Mouse (Mus musculus): ENCODE data around the gene Met.

Met gene

GRCm38 (mm10) chr6:17463434-17464280 is at the start of gene Met:
Met (plus strand) TSS chr6:17463800.
- DNase-seq = peak; percentile 67 to 82

GRCm38 (mm10) chr6:17418226-17418625 is 45.4 kb upstream of the Met start:
- no peak for DNase-seq

DNA sequence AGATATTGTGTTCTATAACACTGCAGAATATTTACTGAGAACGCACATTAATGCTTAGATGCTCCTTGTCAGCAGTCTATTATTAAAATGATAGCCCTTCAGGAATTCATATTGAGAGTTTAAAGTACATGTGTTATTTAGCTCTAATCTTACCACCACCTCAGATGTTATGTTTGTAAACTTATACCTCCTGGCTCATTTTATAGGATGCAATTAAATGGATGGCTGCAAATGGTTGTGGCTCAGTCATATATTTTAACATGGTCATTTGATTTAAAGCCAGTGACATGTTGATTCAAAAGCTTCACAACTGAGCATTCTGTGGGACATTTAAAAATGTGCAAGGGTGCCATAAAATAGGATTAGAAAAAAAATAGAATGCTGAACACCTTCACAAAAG is 41.2 kb upstream of the Met start:
- DNase-seq = no peak

- DNase-seq = no peak
Observed at GRCm38 (mm10) chr6:17429041-17429440, 34.6 kb upstream of the Met start.

GRCm38 (mm10) chr6:17429611-17430010 is 34.0 kb upstream of the Met start:
- DNase-seq = no peak

- no peak for DNase-seq
Observed at GRCm38 (mm10) chr6:17443311-17443710, 20.3 kb upstream of the Met start.

DNA sequence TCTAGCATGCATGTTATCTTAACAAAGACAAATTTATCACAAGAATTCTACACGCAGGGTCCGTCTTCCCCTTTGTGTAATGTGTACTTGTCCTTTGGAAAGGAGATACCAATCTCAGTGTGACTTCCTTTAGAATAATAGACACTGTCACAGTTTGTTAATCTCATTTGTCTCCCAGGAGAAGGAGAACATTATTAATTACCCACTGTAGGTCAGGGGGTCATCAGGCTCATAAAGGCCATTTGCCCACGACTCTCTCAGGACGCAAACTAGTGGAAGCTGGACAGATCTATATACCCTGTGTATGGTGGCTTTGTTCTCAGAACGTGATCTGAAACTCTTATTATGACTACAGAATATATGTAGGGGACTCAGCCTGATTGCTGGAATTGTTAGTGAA is 12.3 kb upstream of the Met start:
- DNase-seq = no peak

- no peak for DNase-seq
Observed at GRCm38 (mm10) chr6:17455116-17455515, 8.5 kb upstream of the Met start.

- DNase-seq = no peak
Observed at GRCm38 (mm10) chr6:17459561-17459960, 4.0 kb upstream of the Met start.

DNA sequence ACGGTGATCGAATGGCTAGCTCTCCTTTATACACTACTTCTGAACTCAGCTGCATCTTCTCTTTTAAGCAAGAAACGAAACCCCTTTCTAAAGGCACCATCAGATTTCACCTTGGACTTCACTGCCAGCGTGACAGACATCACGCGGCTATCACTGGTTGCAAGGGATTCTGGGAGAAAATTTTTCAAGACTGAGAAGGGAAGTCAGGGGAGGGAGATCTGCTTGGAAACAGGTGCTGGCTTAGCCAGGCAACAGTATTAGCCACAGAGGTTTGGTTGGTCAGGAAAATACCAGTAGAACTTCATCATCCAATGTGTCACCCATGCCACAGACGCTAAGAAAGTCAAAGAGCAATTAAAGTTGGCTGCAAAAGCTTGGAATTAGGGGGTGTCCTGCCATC is 2.2 kb upstream of the Met start:
- DNase-seq = no peak

DNA sequence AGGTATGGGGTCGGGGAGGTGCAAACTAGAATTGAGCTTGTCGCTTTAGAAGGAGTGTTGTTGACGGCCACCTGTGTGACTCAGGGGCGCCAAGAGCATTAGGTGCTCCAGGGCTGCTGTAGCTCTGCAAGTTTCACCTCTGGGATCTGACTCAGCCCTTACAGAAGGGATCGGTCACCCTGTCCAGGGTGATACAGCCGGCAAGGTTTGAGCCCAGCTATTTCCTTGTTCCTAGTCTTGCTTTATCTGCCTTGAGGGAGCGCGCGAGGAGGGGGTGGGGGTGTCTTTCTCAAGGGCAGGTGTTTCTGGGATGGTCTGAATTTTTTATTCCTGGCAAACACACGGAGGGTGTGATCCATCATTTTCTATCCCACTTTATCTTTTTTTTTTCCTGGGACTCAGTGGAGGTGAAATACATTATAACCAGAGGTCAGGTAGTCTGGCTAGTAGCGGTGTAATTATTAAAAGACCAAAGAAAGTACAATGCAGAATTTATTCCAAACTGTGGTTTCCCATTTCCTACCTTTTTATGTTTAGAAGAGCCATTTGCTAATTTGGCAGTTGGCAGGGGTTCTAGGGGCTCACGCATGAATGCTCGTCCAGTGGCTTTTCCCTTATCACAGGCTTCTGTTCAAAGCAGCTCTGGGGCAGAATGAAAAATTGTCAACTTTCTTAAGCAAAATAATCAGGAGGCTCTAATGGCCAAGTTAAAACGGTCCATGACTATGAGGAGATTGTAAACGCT is 853 bp downstream of the Met start:
- DNase-seq = peak in 1 of 2 experiments; percentile 63

GRCm38 (mm10) chr6:17466526-17466925 is 2.9 kb downstream of the Met start:
- no peak for DNase-seq

GRCm38 (mm10) chr6:17468993-17469392 is 5.4 kb downstream of the Met start:
- no peak for DNase-seq

GRCm38 (mm10) chr6:17473128-17473527 is 9.5 kb downstream of the Met start:
- no peak for DNase-seq

DNA sequence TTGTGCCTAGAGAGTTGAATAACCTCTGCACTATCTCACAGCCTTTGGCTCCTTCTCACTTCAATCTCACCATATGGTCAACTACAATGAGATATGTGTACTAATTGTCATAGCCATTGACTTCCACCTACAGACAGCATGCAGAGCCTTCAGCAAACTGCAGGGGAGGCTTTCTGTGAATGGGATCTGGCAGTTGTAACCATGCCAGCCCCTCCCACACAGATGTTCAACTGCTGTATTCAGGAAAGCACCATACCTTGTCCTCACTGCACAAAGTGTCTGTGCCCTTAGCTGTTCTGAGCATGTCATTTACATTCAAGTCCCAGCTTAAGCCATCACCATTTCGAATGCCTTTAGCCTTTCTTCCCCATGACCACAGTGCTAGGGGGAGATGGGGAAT is 14.2 kb downstream of the Met start:
- DNase-seq = no peak

- DNase-seq = no peak
Observed at GRCm38 (mm10) chr6:17478252-17478651, 14.7 kb downstream of the Met start.

- no peak for DNase-seq
Observed at GRCm38 (mm10) chr6:17478838-17479570, 15.4 kb downstream of the Met start.

- DNase-seq = no peak
Observed at GRCm38 (mm10) chr6:17481068-17481467, 17.5 kb downstream of the Met start.

DNA sequence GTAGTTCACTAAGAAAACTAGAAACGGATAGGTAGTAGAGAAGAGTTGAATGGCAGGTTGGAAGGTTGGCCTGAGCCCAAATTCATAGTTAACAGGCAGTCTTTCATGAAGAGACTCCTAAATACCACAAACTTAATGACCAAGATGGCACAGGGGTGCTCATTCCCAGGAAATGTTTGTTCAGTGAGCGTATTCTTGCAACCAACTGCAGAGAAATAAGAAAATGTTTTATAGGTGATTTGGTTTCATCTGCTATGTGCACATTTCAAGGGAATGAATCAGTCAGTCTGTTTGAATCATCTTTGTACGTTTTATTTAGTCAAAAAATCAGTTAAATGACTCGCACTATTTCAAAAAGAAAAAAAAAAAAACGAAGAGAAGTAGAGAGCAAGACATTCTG is 21.6 kb downstream of the Met start:
- DNase-seq = no peak

GRCm38 (mm10) chr6:17485782-17486181 is 22.2 kb downstream of the Met start:
- DNase-seq = no peak

DNA sequence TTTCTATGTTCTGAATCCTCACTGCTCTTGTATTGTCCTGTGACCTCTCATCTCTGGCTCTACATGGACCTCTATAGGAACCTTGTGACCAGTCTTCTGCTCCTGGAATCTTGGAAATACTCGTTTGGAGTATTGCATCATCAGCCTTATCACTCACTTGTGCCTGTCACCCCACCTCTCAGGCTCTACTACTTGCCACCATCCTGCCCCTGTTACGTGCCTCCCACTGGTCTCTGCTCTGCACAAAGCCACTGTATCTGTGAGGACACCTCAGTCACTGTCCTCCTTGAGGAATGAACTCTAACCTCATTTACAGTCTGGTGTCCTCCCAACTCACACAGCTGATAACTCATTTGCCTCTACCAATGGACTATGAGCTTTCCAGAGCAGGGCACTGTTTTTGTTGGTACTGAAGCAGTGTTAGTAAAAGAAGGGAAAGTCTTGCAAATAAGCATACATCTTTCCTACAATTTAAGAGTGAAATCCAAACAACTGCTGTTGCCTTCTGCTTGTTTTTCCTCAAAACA is 24.8 kb downstream of the Met start:
- DNase-seq = no peak

DNA sequence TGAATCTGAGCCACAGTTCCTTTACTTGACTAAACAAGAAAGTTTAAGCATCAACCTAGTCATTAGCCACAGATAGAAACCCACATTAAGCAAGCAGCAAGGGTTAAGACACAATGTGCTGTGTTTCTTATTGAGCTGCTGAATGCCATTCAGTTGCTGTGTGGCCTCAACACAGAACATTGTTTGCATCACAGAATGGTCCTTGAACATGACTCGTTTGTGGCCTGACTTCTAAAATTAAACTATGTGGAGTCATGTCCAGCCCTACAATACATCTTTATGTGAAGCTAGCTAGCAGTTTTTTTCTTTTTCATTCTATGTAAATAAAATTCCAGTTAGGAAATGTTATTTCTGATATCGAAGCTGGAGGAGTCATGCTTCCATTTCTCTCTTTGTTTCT is 27.2 kb downstream of the Met start:
- no peak for DNase-seq

GRCm38 (mm10) chr6:17491502-17491901 is 27.9 kb downstream of the Met start:
- no peak for DNase-seq

All from kidney, postnatal 4 days (tissue).